Mouse (Mus musculus) forebrain, embryonic 16.5 days (tissue): ENCODE data around the gene Tshr. TPM values are rescaled to one million over a fixed set of nuclear protein-coding genes. Genes with fewer than 3 reads are reported as not detected.
A peak's percentile ranks its signal among the peaks of the same experiment; 100 is the strongest.
"Not testable (repeated sequence)": the region's sequence is repeated elsewhere in the genome, so short reads cannot be mapped to it uniquely, and the experiment has no call there.

Source experiments
- ATAC-seq: fragments of 200-750 bp; cut with Nextera tagmentation; 2 replicates; pipeline ENCODE4 v1.8.0; 2017; ENCODE audit warnings: mild to moderate bottlenecking, moderate library complexity
- H3K27ac ChIP-seq: fragments of 300-500 bp; sonication (generic); 2 replicates; pipeline ENCODE4 v1.5.1; 2014; ENCODE audit warnings: low read length, control low read depth
- H3K27me3 ChIP-seq: fragments of 300-500 bp; sonication (generic); replicated peaks from 2 replicates; pipeline ENCODE4 v1.6.1; 2014; ENCODE audit warnings: low read length; ENCODE audit not compliant: control insufficient read depth, insufficient read depth
- H3K36me3 ChIP-seq: fragments of 300-500 bp; sonication (generic); 2 replicates; pipeline ENCODE4 v1.6.1; 2014; ENCODE audit not compliant: control insufficient read depth, insufficient read depth
- H3K4me1 ChIP-seq: fragments of 300-500 bp; sonication (generic); replicated peaks from 2 replicates; pipeline ENCODE4 v1.6.1; 2014; ENCODE audit warnings: low read length; ENCODE audit not compliant: control insufficient read depth, insufficient read depth
- H3K4me2 ChIP-seq: fragments of 300-500 bp; sonication (generic); 2 replicates; pipeline ENCODE4 v1.6.1; 2014; ENCODE audit warnings: mild to moderate bottlenecking, low read length, control low read depth
- H3K4me3 ChIP-seq: fragments of 300-500 bp; sonication (generic); replicated peaks from 2 replicates; pipeline ENCODE4 v1.5.1; 2014; ENCODE audit warnings: mild to moderate bottlenecking, low read length, control low read depth
- H3K9ac ChIP-seq: fragments of 300-500 bp; sonication (generic); replicated peaks from 2 replicates; pipeline ENCODE4 v1.6.1; 2014; ENCODE audit warnings: low read depth, low read length, control low read depth
- H3K9me3 ChIP-seq: fragments of 300-500 bp; sonication (generic); 2 replicates; pipeline ENCODE4 v1.6.1; 2016; ENCODE audit warnings: low read length; ENCODE audit not compliant: control insufficient read depth
- WGBS: fragments of 180-500 bp; shearing (Covaris S2); extraction: QIAGEN DNeasy Blood & Tissue Kit; methylation state at CpG from one replicate; pipeline ENCODE4 v1.1.7; 2014; 5-methylcytosine and 5-hydroxymethylcytosine counted together
- polyA plus RNA-seq: library from polyadenylated mRNA; unstranded; fragments of >200 nt; fragmentation: Nextera tagmentation; extraction: Ambion mirVana; gene quantifications from 2 replicates; pipeline ENCODE4 v1.2.1, GENCODE M21; 2015

Gene Tshr
- polyA plus RNA-seq, 1 experiment from 2014 or later: 0.95 TPM

DNA sequence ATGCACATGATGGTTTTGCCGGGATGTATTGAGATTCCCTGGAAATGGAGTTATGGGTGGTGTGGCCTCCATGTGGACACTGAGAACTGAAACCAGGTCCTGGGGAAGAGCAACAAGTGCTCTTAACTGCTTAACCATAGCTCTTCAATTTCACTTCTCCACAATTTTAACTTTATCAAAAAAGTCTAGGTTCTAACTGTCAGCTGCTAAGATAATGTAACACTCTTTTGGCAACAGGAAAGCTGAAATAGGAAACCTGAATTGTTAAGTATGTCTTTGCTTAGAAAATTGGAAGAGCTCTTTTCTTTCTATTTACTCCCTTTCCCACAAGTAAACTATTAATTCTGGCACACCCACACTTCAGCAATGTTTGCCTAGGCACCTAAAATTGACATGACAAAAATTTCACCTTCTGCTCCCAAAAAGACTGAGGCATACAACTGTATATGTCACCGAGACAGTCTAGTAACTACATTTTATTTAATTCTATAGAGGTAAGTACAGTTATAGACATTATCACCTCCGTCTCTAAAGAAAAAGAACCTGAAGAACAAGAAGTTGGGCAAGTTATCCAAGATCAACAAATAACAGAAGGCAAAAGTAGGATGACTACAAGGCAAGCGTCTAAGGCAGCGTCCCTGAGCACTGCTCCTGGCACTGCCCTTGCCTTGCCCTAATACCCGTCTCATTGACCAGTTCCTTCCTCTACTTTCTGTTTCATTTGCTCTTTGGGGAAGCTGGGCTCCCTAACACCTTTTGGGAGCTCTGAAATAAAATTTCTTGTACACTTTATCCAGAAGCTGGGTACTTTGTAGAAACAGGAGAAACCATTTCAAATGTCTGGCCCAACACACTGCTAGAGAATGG is 197.1 kb downstream of the Tshr start:
- Histone ChIP-seq H3K9ac (no peak overlapping the region), H3K4me2 (no peak overlapping the region), H3K4me1 (peaks cover 13% of the 10 kb centered on the region), H3K9me3 (no peaks in the 10 kb centered on the region), H3K4me3 (no peak overlapping the region), H3K36me3 (peaks cover 5% of the 10 kb centered on the region; the same call in 1 of the 2 replicates), H3K27me3 (no peaks in the 10 kb centered on the region), H3K27ac (no peak overlapping the region)
- WGBS: 95% methylated on average over 6 of the region's 6 CpGs
- no peak for ATAC-seq

DNA sequence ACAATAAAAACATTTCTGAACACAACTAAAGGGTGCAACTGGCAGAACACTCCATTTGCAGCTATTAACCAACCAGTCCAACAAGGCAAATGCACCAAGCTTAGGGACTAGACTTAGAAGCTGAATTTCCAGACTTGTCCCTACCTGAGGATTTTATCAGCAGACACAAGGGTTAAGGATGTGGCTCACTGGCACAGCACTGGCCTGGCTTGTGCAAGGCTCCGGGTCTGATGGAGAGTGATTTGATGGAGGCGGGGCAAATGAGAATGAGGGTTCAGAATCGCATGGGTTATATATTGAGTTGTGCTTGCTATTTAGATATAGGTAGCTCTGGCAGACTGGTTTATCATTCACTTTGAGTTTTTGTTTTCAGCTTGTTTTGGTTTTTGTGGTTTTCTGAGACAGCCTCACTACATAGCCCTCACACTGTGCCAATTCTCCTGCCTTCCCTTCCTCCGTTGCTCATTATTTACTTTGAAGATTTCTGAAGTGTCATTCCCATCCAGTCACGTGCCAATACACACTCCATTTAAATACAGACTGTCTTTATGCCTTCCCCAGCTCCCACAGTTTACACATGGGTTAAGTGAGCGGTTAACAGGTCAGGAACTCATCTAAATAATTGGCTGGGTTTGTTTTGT is 198.1 kb downstream of the Tshr start:
- Histone ChIP-seq H3K27ac (no peak overlapping the region), H3K4me3 (no peak overlapping the region), H3K36me3 (peaks cover 5% of the 10 kb centered on the region; the same call in 1 of the 2 replicates), H3K27me3 (no peaks in the 10 kb centered on the region), H3K9ac (no peak overlapping the region), H3K4me1 (peaks cover 20% of the 10 kb centered on the region), H3K4me2 (no peak overlapping the region), H3K9me3 (no peaks in the 10 kb centered on the region)
- 30% methylated on average over 6 of the region's 6 CpGs for WGBS
- peak; percentile 51; the same call in 1 of the 2 replicates for ATAC-seq

DNA sequence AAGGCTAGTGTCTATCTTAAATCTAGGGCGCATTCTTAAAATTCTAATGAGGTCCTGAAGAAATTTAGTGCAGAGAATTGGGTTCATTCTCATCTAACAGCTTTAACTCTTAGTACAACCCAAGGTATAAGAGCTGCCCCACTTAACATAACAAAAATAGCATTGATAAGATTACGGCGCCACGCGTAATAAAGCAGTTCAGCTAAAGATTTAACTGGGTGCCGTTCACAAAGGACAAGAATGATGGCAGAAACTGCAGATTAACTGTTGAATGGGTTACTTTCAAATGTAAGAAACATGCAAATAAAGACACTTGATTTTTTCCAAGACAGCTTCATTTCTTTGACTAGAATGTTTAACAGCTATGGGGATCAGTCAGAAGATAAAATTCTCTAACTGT is 199.0 kb downstream of the Tshr start:
- ATAC-seq: no peak
- no peaks in the 10 kb centered on the region for H3K27me3 ChIP-seq
- peaks cover 20% of the 10 kb centered on the region for H3K4me1 ChIP-seq
- no peak overlapping the region for H3K27ac ChIP-seq
- H3K36me3 ChIP-seq: peaks cover 5% of the 10 kb centered on the region; the same call in 1 of the 2 replicates
- H3K9me3 ChIP-seq: no peaks in the 10 kb centered on the region
- 20% methylated on average over 6 of the region's 6 CpGs for WGBS
- peak overlapping the region; percentile 29 for H3K4me2 ChIP-seq
- peak overlapping the region; percentile 40 for H3K9ac ChIP-seq
- 0 out of 2 replicates have a peak overlapping the region, but pooled peaks have one; percentile 0 for H3K4me3 ChIP-seq

DNA sequence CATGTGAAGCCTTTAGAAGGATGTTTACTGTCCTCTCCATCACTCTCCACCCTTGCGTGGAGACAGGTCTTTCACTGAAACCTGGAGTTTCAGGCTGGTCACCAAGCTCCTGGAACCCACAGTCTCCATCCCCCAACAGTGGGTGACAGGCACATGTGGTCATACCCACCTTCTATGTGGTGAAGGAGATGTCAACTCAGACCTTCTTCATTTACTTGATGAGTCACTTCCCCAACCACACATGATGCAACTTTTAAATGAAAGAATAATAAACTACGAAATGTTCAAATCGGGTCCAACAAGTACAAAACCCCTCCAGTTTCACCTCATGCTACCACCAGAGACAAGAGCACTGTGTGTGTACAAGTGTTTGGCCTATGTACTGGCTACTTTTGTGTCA is 200.8 kb downstream of the Tshr start:
- WGBS: 89% methylated on average over 3 of the region's 3 CpGs
- Histone ChIP-seq H3K36me3 (peaks cover 5% of the 10 kb centered on the region; the same call in 1 of the 2 replicates), H3K27me3 (no peaks in the 10 kb centered on the region), H3K27ac (no peak overlapping the region), H3K4me1 (peaks cover 20% of the 10 kb centered on the region), H3K4me2 (no peak overlapping the region), H3K4me3 (no peak overlapping the region), H3K9me3 (no peaks in the 10 kb centered on the region), H3K9ac (no peak overlapping the region)
- no peak for ATAC-seq

DNA sequence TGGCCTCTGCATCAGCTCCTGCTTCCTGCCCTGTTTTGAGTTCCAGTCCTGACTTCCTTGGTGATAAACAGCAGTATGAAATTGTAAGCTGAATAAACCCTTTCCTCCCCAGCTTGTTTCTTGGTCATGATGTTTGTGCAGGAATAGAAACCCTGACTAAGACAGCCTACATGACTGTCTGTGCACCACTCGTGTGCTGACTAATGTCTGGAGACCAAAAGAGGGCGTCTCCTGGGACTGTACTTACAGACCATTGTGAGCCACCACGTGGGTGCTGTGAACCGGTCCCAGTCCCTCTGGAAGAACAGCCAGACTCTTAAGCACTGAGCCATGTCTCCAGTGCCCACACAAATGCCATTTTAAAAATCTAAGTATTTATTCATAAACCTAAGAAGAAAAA is 201.5 kb downstream of the Tshr start:
- H3K27ac ChIP-seq, H3K9me3 ChIP-seq, H3K36me3 ChIP-seq, H3K4me2 ChIP-seq, ATAC-seq, H3K9ac ChIP-seq, H3K27me3 ChIP-seq, H3K4me3 ChIP-seq: not testable (repeated sequence)
- peaks cover 23% of the 10 kb centered on the region for H3K4me1 ChIP-seq
- WGBS: 96% methylated on average over 4 of the region's 4 CpGs

DNA sequence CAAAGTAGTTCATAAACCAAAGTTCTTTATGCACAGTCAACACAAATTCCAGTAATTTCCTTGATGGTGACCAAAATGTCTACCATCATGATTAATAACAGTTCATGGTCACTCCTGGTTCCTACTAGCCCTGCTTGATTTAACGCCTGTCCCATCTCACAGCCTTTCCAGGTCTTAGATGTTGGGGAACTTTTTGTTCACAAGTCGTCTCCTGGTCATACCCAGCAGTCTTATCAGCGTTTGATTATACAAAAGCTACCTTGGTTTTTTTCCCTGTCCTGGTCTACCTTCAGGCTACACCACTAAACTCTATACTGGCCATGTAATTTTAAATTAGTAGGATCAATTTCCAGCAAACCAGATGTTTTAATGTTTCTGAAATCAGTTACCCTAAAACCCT is 202.7 kb downstream of the Tshr start:
- 42% methylated on average over 3 of the region's 3 CpGs for WGBS
- H3K4me3 ChIP-seq: peak overlapping the region; percentile 84
- peak overlapping the region; percentile 58 for H3K4me2 ChIP-seq
- H3K9ac ChIP-seq: peak overlapping the region; percentile 100; the same call in 1 of the 2 replicates
- H3K27me3 ChIP-seq: no peaks in the 10 kb centered on the region
- peaks cover 5% of the 10 kb centered on the region; the same call in 1 of the 2 replicates for H3K36me3 ChIP-seq
- H3K9me3 ChIP-seq: no peaks in the 10 kb centered on the region
- no peak for ATAC-seq
- no peak overlapping the region for H3K27ac ChIP-seq
- H3K4me1 ChIP-seq: peaks cover 25% of the 10 kb centered on the region

DNA sequence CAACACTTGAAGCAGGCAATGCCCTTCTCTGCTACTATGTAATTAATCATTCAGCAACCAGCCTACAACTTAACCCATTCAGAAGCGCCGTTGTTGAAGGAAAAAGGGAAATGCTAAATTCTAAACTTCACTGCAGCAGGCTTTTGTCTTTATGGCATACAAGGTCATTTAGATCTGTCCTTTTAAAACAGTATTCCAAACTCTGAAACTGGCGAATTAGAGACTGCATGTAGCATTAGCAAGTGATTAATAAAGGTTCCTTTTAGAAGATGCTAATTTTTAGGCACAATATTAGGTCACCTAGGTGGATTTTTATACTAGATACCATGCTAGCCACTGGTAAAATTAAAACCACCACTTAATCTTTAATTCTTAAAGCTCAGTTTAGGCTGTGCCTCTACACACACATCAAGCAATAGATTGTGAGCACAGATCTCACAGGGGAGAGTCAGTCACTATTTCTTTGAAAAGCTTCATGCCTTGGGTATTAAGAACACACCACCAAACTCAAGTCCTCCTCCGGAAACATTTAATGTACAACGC is 203.2 kb downstream of the Tshr start:
- H3K4me1 ChIP-seq: peaks cover 25% of the 10 kb centered on the region
- WGBS: 3% methylated on average over 5 of the region's 5 CpGs
- no peaks in the 10 kb centered on the region for H3K27me3 ChIP-seq
- ATAC-seq: no peak
- H3K36me3 ChIP-seq: peaks cover 5% of the 10 kb centered on the region; the same call in 1 of the 2 replicates
- H3K4me2 ChIP-seq: peak overlapping the region; percentile 58
- no peaks in the 10 kb centered on the region for H3K9me3 ChIP-seq
- peak overlapping the region; percentile 100 for H3K27ac ChIP-seq
- H3K9ac ChIP-seq: peak overlapping the region; percentile 100
- H3K4me3 ChIP-seq: peak overlapping the region; percentile 84

DNA sequence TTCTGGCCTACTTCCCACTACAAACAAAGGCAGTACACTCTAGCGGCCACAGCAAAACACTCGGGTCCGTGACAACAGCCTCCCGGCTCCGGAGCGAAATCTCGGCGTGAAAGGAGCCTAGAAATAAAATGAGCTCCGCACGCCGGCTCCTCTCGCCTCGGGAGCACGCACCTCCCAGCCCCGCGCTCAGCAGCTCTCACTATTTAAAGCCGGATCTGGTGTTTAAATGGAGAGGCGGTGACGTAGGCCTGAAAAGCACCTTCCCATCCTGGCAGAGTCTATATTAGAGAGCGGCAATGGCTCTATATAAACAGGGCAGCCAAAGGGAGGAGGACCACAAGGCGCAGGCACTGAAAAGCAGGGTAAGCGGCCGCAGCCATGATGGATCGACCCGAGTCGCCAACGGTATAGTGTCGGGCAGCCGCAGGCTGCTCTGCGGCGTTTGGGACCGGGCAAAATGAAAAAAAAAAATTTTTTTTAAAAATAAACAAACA is 203.9 kb downstream of the Tshr start:
- WGBS: 0% methylated on average over 32 of the region's 32 CpGs
- peak overlapping the region; percentile 58 for H3K4me2 ChIP-seq
- peak overlapping the region; percentile 84 for H3K4me3 ChIP-seq
- no peaks in the 10 kb centered on the region for H3K27me3 ChIP-seq
- peak overlapping the region; percentile 100 for H3K27ac ChIP-seq
- peaks cover 5% of the 10 kb centered on the region; the same call in 1 of the 2 replicates for H3K36me3 ChIP-seq
- no peaks in the 10 kb centered on the region for H3K9me3 ChIP-seq
- peaks cover 20% of the 10 kb centered on the region for H3K4me1 ChIP-seq
- H3K9ac ChIP-seq: peak overlapping the region; percentile 100
- peak; percentile 92 for ATAC-seq
